Mouse (Mus musculus): ENCODE measurements around the gene Setd5. TPM values are rescaled to one million over a fixed set of nuclear protein-coding genes. Genes with fewer than 3 reads are reported as not detected.

Gene Setd5
- polyA plus RNA-seq, 1 experiment from 2014 or later = 74.9 TPM

DNA sequence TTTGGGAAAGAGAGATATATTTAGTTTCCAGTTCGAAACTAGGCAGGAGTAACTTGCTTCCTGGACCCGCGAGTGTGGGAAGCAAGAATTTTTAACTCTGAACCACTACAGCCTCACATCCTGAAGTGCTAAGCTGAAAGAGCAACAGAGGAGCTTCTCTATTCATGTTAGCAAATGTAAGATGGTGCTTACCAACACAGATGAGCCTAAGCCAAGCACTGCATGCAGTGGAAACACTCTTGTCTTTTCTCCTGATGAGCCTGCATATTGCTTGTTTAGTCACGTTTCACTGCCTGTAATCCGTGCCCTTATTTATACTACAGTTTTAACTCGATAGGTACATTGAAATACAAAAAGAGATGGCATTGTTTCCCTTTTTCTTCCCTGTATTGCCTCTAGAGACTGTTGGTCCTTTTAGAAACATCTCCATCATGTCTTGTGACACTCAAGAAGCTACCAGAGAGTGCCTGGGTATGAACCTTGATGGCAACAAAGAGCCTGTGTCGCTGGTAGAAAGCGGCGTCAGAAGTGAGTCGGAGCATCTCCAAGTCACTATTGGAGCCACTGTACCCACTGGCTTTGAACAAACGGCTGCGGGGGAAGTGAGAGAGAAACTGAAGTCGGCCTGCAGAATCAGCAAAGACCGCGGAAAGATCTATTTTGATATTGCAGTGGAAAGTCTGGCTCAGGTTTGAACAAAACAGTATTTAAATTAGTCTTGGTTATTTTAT, 30.0 kb upstream of the Setd5 start:
- ATAC-seq (ENCODE audit: insufficient read depth, low FRiP score, low TSS enrichment) (no peak), DNase-seq (ENCODE audit: low spot score) (no peak)
- no peak overlapping the region for H3K27ac ChIP-seq (ENCODE audit: low read depth, low read length)
- H3K4me2 ChIP-seq (ENCODE audit: low read depth) = peak overlapping the region; percentile 95
- H3K9ac ChIP-seq (ENCODE audit: low read length) = no peak overlapping the region
- peaks cover 6% of the 10 kb centered on the region for H3K36me3 ChIP-seq (ENCODE audit: control insufficient read depth, insufficient read depth, low read length)
- no peaks in the 10 kb centered on the region for H3K27me3 ChIP-seq (ENCODE audit: control insufficient read depth, insufficient read depth, low read length)
- H3K9me3 ChIP-seq (ENCODE audit: control insufficient read depth, low read length) = no peaks in the 10 kb centered on the region
- H3K4me3 ChIP-seq (ENCODE audit: low read depth, low read length) = peak overlapping the region; percentile 85
- 68% methylated on average over 15 of the region's 15 CpGs for WGBS
- peaks cover 5% of the 10 kb centered on the region for H3K4me1 ChIP-seq (ENCODE audit: control insufficient read depth, insufficient read depth, low read length)

DNA sequence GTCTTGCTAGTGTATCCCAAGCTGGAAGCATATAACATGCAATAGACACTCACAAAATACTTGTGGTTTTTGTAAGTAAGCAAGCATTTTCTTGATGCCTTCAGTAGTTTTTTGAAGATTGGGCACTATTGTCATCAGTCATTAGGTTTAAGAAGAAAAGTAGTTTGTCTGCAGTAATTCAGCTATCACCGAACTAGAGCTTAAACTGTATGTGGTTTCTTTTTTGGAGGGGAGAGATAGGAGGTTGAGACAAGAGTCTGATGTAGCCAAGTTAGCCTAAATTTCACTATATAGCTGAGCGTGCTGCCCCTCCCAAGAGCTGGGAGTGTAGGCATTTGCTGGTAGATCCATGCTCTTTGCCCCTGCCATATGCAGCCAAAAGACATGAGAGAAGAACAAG, 28.8 kb upstream of the Setd5 start:
- Histone ChIP-seq H3K9ac (ENCODE audit: low read length) (no peak overlapping the region), H3K27ac (ENCODE audit: low read depth, low read length) (no peak overlapping the region), H3K4me3 (ENCODE audit: low read depth, low read length) (no peak overlapping the region), H3K4me1 (ENCODE audit: control insufficient read depth, insufficient read depth, low read length) (peaks cover 5% of the 10 kb centered on the region), H3K36me3 (ENCODE audit: control insufficient read depth, insufficient read depth, low read length) (peaks cover 6% of the 10 kb centered on the region), H3K9me3 (ENCODE audit: control insufficient read depth, low read length) (no peaks in the 10 kb centered on the region), H3K4me2 (ENCODE audit: low read depth) (no peak overlapping the region), H3K27me3 (ENCODE audit: control insufficient read depth, insufficient read depth, low read length) (no peaks in the 10 kb centered on the region)
- ATAC-seq (ENCODE audit: insufficient read depth, low FRiP score, low TSS enrichment) = no peak
- WGBS = 96% methylated on average over 2 of the region's 2 CpGs
- DNase-seq (ENCODE audit: low spot score) = no peak

DNA sequence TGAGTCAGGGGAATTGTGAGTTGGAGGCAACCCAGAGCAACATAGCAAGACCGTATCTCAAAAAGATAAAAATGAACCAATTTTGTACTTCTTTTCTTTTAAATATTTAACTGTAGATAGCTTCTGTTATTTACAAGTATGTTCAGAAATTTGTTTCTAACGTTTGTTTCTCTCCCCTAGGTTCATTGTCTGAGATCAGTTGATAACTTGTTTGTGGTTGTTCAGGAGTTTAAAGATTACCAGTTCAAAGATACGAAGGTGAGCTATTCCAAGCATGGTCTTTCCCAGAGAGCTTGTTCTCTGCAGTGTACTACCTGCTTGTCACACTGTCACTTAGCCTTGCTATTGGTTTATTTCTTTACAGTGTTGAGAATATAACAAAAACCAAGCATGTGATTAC, 28.0 kb upstream of the Setd5 start:
- no peak for ATAC-seq (ENCODE audit: insufficient read depth, low FRiP score, low TSS enrichment)
- Histone ChIP-seq H3K4me2 (ENCODE audit: low read depth) (no peak overlapping the region), H3K9ac (ENCODE audit: low read length) (no peak overlapping the region), H3K4me1 (ENCODE audit: control insufficient read depth, insufficient read depth, low read length) (peaks cover 5% of the 10 kb centered on the region), H3K27ac (ENCODE audit: low read depth, low read length) (no peak overlapping the region), H3K36me3 (ENCODE audit: control insufficient read depth, insufficient read depth, low read length) (peaks cover 6% of the 10 kb centered on the region), H3K9me3 (ENCODE audit: control insufficient read depth, low read length) (no peaks in the 10 kb centered on the region), H3K4me3 (ENCODE audit: low read depth, low read length) (no peak overlapping the region), H3K27me3 (ENCODE audit: control insufficient read depth, insufficient read depth, low read length) (no peaks in the 10 kb centered on the region)
- DNase-seq (ENCODE audit: low spot score) = no peak
- WGBS = 90% methylated on average over 3 of the region's 3 CpGs

DNA sequence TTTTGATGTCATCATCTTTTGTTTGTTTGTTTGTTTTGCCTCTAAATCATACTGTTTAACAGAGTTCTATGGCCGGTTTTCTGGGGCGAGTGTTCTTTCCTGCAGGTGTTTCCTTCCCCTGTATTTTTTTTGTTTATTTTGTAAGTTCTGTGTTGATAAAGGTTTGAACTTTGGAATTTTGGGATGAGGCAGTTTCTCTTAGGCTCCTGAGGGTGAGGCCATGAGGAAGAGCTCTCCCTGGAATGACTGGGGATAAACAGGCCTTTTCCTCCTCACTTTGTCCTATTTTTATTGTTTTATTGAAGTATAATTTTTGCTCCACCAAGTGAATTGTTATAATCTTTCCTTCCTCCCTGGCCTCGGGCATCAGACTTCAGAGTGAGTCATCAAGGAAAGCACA, 24.2 kb upstream of the Setd5 start:
- no peak overlapping the region for H3K4me2 ChIP-seq (ENCODE audit: low read depth)
- H3K9me3 ChIP-seq (ENCODE audit: control insufficient read depth, low read length) = no peaks in the 10 kb centered on the region
- H3K4me1 ChIP-seq (ENCODE audit: control insufficient read depth, insufficient read depth, low read length) = no peaks in the 10 kb centered on the region; the same call in 1 of the 2 replicates
- no peak overlapping the region for H3K27ac ChIP-seq (ENCODE audit: low read depth, low read length)
- no peak overlapping the region for H3K4me3 ChIP-seq (ENCODE audit: low read depth, low read length)
- peaks cover 6% of the 10 kb centered on the region for H3K36me3 ChIP-seq (ENCODE audit: control insufficient read depth, insufficient read depth, low read length)
- ATAC-seq (ENCODE audit: insufficient read depth, low FRiP score, low TSS enrichment) = no peak
- no peak overlapping the region for H3K9ac ChIP-seq (ENCODE audit: low read length)
- 84% methylated on average over 3 of the region's 3 CpGs for WGBS
- H3K27me3 ChIP-seq (ENCODE audit: control insufficient read depth, insufficient read depth, low read length) = no peaks in the 10 kb centered on the region
- no peak for DNase-seq (ENCODE audit: low spot score)

DNA sequence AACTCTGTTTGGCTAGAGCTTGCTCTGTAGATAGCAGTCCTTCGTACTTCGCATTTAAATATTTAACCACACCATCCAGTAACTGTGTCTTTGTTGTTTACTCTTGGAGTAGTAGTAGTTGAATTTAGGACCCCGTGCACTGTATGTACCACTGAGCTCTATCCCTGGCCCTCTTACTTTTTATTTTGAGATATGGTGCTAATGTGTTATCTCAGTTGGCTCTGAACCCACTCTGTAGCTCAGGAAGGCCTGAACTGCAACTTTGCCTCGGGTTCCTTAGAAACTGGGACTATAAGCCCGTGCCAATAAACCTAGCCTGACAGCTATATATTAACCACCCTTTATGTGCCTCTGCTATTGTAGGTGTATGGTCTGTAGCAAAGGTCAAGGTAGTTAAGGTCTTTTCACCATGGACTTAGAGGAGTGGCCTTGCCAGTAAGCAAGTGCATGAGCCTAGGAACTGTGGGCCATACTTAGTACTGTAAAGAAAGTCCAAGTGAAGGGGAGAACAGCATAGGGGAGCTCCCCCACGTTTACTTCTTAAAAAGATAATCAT, 22.5 kb upstream of the Setd5 start:
- DNase-seq (ENCODE audit: low spot score) = no peak
- 85% methylated on average over 6 of the region's 6 CpGs for WGBS
- H3K36me3 ChIP-seq (ENCODE audit: control insufficient read depth, insufficient read depth, low read length) = peaks cover 6% of the 10 kb centered on the region

DNA sequence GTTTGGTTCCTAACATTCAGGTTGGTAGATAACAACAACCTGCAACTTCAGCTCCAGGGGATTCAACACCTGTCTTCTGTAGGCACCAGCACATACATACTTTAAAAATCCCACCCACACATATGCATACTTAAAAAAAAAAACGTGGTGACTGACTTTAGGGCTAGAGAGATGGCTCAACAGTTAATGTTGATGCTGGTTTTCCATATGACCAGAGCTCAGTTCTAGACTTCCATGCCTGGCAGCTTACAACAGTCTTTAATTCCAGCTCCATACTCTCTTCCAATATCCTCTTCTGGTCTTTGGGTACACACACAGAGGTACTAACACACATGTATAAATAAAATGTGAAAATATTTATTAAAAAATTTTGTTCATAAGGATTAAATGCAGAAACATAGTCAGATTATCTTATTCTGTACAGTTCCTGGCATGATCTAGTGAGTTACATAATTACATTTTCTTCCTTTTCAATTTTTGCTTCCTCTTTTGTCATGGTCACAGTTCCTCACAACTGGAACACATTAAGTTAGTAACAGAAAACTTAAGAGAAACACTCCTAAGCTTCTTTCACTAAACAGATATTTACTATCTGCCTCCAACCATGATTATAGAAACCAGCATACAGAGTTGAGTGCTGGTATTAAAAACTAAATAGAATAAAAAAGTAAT, 16.1 kb upstream of the Setd5 start:
- H3K9ac ChIP-seq (ENCODE audit: low read length) = no peak overlapping the region
- 80% methylated on average over 1 of the region's 1 CpGs for WGBS
- H3K27me3 ChIP-seq (ENCODE audit: control insufficient read depth, insufficient read depth, low read length) = no peaks in the 10 kb centered on the region
- H3K27ac ChIP-seq (ENCODE audit: low read depth, low read length) = no peak overlapping the region
- no peaks in the 10 kb centered on the region for H3K4me1 ChIP-seq (ENCODE audit: control insufficient read depth, insufficient read depth, low read length)
- ATAC-seq (ENCODE audit: insufficient read depth, low FRiP score, low TSS enrichment) = no peak
- no peak overlapping the region for H3K4me3 ChIP-seq (ENCODE audit: low read depth, low read length)
- no peak overlapping the region for H3K4me2 ChIP-seq (ENCODE audit: low read depth)
- 0 out of 2 replicates have a peak, but pooled peaks cover 2% of the 10 kb centered on the region for H3K36me3 ChIP-seq (ENCODE audit: control insufficient read depth, insufficient read depth, low read length)
- H3K9me3 ChIP-seq (ENCODE audit: control insufficient read depth, low read length) = no peaks in the 10 kb centered on the region
- DNase-seq (ENCODE audit: low spot score) = no peak

More for the DNA sequence above, 22.5 kb upstream of the Setd5 start:
- no peak overlapping the region for H3K4me3 ChIP-seq (ENCODE audit: low read depth, low read length)
- H3K4me1 ChIP-seq (ENCODE audit: control insufficient read depth, insufficient read depth, low read length) = no peaks in the 10 kb centered on the region
- no peaks in the 10 kb centered on the region for H3K27me3 ChIP-seq (ENCODE audit: control insufficient read depth, insufficient read depth, low read length)
- H3K4me2 ChIP-seq (ENCODE audit: low read depth) = no peak overlapping the region
- ATAC-seq (ENCODE audit: insufficient read depth, low FRiP score, low TSS enrichment) = no peak
- H3K27ac ChIP-seq (ENCODE audit: low read depth, low read length) = no peak overlapping the region
- no peaks in the 10 kb centered on the region for H3K9me3 ChIP-seq (ENCODE audit: control insufficient read depth, low read length)
- H3K9ac ChIP-seq (ENCODE audit: low read length) = no peak overlapping the region

DNA sequence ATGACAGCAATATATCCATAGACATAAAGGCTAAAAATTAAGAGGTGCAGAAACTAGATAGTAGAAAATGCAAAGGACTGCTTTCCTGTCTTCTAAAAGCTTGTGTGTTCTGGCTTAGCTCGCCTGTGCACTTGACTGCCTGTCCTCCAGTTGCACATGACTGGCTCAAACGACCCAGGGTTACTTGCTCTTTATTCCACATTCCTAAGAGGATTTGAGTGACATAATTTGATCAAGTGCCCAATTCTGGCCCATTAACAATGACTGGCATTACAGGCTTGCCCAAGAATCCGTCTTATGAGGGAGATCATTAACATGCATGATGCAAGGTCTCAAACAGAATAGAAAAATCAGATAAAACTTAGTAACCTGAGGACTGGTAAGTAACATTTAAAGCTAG, 14.9 kb upstream of the Setd5 start:
- DNase-seq (ENCODE audit: low spot score) (no peak), ATAC-seq (ENCODE audit: insufficient read depth, low FRiP score, low TSS enrichment) (no peak)
- WGBS = 85% methylated on average over 3 of the region's 3 CpGs

DNA sequence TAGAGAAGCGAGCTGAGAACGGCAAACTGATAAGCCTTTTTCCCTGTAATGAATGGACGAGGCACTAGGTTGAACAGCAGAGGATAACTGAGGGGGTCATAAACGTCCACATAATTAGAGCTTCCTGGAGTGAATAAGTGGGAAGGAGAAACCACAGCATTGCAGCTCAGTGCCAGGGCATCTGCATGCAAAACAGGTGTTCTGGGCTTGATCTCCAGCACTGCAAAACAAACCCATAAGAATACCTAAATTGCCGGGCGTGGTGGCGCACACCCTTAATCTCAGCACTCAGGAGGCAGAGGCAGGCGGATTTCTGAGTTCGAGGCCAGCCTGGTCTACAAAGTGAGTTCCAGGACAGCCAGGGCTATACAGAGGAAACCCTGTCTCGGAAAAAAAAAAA, 13.8 kb upstream of the Setd5 start:
- Histone ChIP-seq H3K4me2 (ENCODE audit: low read depth) (no peak overlapping the region), H3K9me3 (ENCODE audit: control insufficient read depth, low read length) (no peaks in the 10 kb centered on the region), H3K9ac (ENCODE audit: low read length) (no peak overlapping the region), H3K27ac (ENCODE audit: low read depth, low read length) (no peak overlapping the region), H3K27me3 (ENCODE audit: control insufficient read depth, insufficient read depth, low read length) (no peaks in the 10 kb centered on the region), H3K4me3 (ENCODE audit: low read depth, low read length) (no peak overlapping the region), H3K36me3 (ENCODE audit: control insufficient read depth, insufficient read depth, low read length) (peaks cover 5% of the 10 kb centered on the region; the same call in 1 of the 2 replicates), H3K4me1 (ENCODE audit: control insufficient read depth, insufficient read depth, low read length) (no peaks in the 10 kb centered on the region)
- no peak for DNase-seq (ENCODE audit: low spot score)
- ATAC-seq (ENCODE audit: insufficient read depth, low FRiP score, low TSS enrichment) = no peak
- 86% methylated on average over 10 of the region's 10 CpGs for WGBS

More for the DNA sequence above, 14.9 kb upstream of the Setd5 start:
- peaks cover 4% of the 10 kb centered on the region; the same call in 1 of the 2 replicates for H3K36me3 ChIP-seq (ENCODE audit: control insufficient read depth, insufficient read depth, low read length)
- H3K27ac ChIP-seq (ENCODE audit: low read depth, low read length) = no peak overlapping the region
- no peak overlapping the region for H3K4me3 ChIP-seq (ENCODE audit: low read depth, low read length)
- no peak overlapping the region for H3K4me2 ChIP-seq (ENCODE audit: low read depth)
- no peaks in the 10 kb centered on the region for H3K4me1 ChIP-seq (ENCODE audit: control insufficient read depth, insufficient read depth, low read length)
- H3K9ac ChIP-seq (ENCODE audit: low read length) = no peak overlapping the region
- H3K9me3 ChIP-seq (ENCODE audit: control insufficient read depth, low read length) = no peaks in the 10 kb centered on the region
- H3K27me3 ChIP-seq (ENCODE audit: control insufficient read depth, insufficient read depth, low read length) = no peaks in the 10 kb centered on the region
